Mouse (Mus musculus) heart, embryonic 12.5 days (tissue): ENCODE data around the gene Dlk2. TPM values are rescaled to one million over a fixed set of nuclear protein-coding genes. Genes with fewer than 3 reads are reported as not detected.
A peak's percentile ranks its signal among the peaks of the same experiment; 100 is the strongest.

Experiments
- ATAC-seq: fragments of 200-750 bp; cut with Nextera tagmentation; 2 replicates; pipeline ENCODE4 v1.8.0; 2017; ENCODE audit warnings: moderate TSS enrichment, moderate library complexity; ENCODE audit not compliant: insufficient number of reproducible peaks, low FRiP score
- H3K27ac ChIP-seq: fragments of 300-500 bp; sonication (generic); 2 replicates; pipeline ENCODE4 v1.5.1; 2016; ENCODE audit warnings: mild to moderate bottlenecking, moderate library complexity; ENCODE audit not compliant: poor library complexity, severe bottlenecking
- H3K27me3 ChIP-seq: fragments of 300-500 bp; sonication (generic); replicated peaks from 2 replicates; pipeline ENCODE4 v1.6.1; 2016; ENCODE audit warnings: mild to moderate bottlenecking, moderate library complexity
- H3K36me3 ChIP-seq: fragments of 300-500 bp; sonication (generic); 2 replicates; pipeline ENCODE4 v1.6.1; 2016; ENCODE audit warnings: mild to moderate bottlenecking, moderate library complexity
- H3K4me1 ChIP-seq: fragments of 300-500 bp; sonication (generic); replicated peaks from 2 replicates; pipeline ENCODE4 v1.6.1; 2016; ENCODE audit warnings: mild to moderate bottlenecking
- H3K4me2 ChIP-seq: fragments of 300-500 bp; sonication (generic); 2 replicates; pipeline ENCODE4 v1.6.1; 2016; ENCODE audit warnings: mild to moderate bottlenecking, moderate library complexity
- H3K4me3 ChIP-seq: fragments of 300-500 bp; sonication (generic); 2 replicates; pipeline ENCODE4 v1.5.1; 2016; ENCODE audit warnings: mild to moderate bottlenecking
- H3K9ac ChIP-seq: fragments of 300-500 bp; sonication (generic); 2 replicates; pipeline ENCODE4 v1.6.1; 2016; ENCODE audit warnings: mild to moderate bottlenecking, moderate library complexity
- H3K9me3 ChIP-seq: fragments of 300-500 bp; sonication (generic); replicated peaks from 2 replicates; pipeline ENCODE4 v1.6.1; 2016; ENCODE audit warnings: mild to moderate bottlenecking, moderate library complexity
- WGBS: fragments of 180-500 bp; shearing (Covaris S2); methylation state at CpG from one replicate; pipeline ENCODE4 v1.1.7; 2016; 5-methylcytosine and 5-hydroxymethylcytosine counted together
- polyA plus RNA-seq: library from polyadenylated mRNA; unstranded; fragments of >200 nt; fragmentation: Nextera tagmentation; extraction: Ambion mirVana; gene quantifications from 2 replicates; pipeline ENCODE4 v1.2.1, GENCODE M21; 2016

Dlk2 gene
- polyA plus RNA-seq, 1 experiment from 2014 or later: 0.33 TPM

DNA sequence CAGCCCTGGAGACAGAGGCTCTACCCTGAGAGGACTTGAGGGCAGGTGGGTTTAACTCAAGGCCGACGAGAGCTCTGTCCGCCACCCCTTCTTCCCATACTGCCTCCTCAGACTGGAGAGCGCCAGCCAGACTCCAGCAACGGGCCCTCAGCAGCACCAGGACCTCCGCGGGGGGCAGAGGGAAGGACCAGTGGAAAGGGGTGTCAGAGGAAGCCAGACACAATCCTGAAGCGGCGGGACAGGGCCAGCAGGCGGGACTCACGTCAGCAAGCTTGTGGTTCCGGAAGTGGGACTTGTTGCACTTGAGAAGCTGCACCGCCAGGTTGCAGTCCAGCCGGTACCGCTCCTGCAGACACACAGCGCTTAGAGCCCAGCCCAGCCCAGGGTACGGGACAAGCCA is 37.5 kb upstream of the Dlk2 start:
- no peak overlapping the region for H3K9ac ChIP-seq
- no peak overlapping the region for H3K4me2 ChIP-seq
- peaks cover 85% of the 10 kb centered on the region for H3K36me3 ChIP-seq
- H3K27ac ChIP-seq: peak overlapping the region; percentile 32; the same call in 1 of the 2 replicates
- peaks cover 23% of the 10 kb centered on the region for H3K27me3 ChIP-seq
- peaks cover under 1% of the 10 kb centered on the region for H3K4me1 ChIP-seq
- WGBS: 85% methylated on average over 17 of the region's 17 CpGs
- 0 out of 2 replicates have a peak, but pooled peaks cover 4% of the 10 kb centered on the region for H3K9me3 ChIP-seq
- ATAC-seq: no peak
- no peak overlapping the region for H3K4me3 ChIP-seq

DNA sequence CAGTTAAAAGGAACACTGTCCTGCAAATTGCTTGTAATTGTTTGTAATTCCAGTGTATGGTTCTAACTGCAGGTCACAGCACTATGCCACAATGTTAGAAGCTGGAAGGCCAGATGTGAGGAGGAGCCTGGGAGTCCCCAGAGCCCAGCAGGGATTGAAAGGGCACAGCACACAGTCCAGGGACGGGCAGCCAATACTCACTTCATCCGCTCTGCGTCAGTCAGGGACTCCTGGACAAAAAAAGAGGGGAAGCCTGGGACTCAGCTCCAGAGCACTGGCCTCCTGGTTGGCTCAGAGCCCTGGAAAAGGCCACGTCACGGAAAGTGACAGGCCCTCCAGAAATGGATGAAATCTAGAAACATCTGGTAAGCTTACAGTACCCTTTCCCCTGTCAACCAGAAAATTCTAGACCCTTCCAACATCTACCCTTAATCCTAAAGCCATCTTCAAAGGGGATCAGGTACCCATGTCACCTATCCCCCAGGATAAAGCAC is 35.0 kb upstream of the Dlk2 start:
- peaks cover 96% of the 10 kb centered on the region for H3K36me3 ChIP-seq
- ATAC-seq: no peak
- whole genome bisulfite sequencing: 90% methylated on average over 5 of the region's 5 CpGs
- no peaks in the 10 kb centered on the region for H3K27me3 ChIP-seq
- no peak overlapping the region for H3K9ac ChIP-seq
- no peak overlapping the region for H3K4me2 ChIP-seq
- no peak overlapping the region for H3K27ac ChIP-seq
- H3K4me3 ChIP-seq: no peak overlapping the region
- no peaks in the 10 kb centered on the region for H3K9me3 ChIP-seq
- H3K4me1 ChIP-seq: peaks cover 11% of the 10 kb centered on the region

DNA sequence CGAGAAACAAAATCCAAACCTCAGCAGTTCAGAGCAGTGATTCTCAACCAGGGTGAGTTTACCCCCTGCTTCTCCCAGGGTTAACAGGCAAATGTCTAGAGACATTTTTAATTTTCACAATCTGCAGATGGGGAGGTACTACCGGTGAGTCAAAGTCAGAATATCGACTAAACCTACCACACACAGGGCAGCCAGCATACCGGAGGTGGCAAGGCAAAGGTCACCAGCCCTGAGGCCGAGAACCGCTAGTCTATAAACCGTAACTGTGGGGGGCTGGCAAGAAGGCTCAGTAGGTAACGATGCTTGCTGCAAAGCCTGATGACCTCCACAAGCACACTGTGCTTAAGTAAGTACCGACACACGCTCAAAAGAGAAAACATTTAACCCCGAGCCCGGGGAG is 31.7 kb upstream of the Dlk2 start:
- Histone ChIP-seq H3K36me3 (peaks cover 82% of the 10 kb centered on the region), H3K27ac (no peak overlapping the region), H3K9ac (no peak overlapping the region), H3K27me3 (no peaks in the 10 kb centered on the region), H3K4me2 (no peak overlapping the region), H3K4me1 (peaks cover 33% of the 10 kb centered on the region), H3K9me3 (no peaks in the 10 kb centered on the region), H3K4me3 (no peak overlapping the region)
- ATAC-seq: no peak
- 87% methylated on average over 12 of the region's 12 CpGs for WGBS

DNA sequence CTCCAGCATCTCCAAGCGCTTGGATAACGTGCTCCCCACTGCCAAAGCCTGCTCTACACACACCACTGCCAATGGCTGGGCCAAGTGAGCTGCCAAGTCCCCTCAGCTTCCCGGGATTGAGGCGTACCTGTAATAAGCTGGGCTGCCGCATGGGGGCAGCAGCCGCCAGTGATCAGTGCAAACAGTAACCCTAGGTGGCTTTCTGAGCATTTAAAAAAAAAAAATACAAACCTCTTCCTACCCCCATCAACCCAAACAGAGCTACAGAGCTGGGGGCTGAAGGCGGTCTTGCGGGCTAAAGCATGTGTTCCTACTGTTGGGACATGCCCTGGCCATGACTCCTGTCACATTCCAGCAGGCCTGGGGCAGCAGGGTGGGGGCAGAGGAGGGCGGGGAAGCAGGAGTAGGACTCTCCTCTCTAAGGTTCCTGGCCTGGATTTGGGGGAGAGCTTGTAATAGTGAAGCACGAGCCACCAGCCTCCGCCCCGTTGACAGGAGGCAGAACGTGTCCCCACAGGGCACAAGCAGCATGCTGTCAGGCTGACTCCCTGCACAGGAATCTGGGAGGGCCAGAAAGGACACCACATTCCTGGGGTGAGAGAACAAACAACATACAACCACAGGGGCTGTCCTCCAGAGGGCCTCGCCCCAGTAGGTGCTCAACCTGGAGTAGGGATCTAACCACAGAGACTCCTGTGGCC is 31.2 kb upstream of the Dlk2 start:
- Histone ChIP-seq H3K9ac (no peak overlapping the region), H3K4me2 (no peak overlapping the region), H3K4me1 (peaks cover 33% of the 10 kb centered on the region), H3K4me3 (no peak overlapping the region), H3K27ac (no peak overlapping the region; the same call in 1 of the 2 replicates), H3K27me3 (no peaks in the 10 kb centered on the region), H3K36me3 (peaks cover 82% of the 10 kb centered on the region), H3K9me3 (no peaks in the 10 kb centered on the region)
- no peak for ATAC-seq
- 21% methylated on average over 14 of the region's 14 CpGs for WGBS

DNA sequence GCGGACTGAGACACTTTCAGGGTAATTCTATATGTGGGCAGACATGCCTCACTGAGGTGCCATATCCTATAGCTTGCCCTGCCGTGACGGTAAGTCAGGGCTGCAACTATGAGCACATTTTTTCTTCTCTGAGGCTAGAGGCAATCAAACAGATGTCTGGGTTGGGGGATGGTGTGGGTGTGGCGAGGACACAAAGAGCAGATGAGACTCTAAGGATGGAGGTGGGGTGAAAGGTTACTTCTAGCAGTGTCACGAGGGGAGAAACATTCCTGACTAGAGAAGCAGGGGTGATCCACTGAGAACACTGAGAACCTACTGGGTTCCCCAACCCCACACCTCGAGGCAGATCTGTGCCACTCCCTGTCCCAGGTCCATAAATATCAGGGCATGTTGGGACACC is 30.2 kb upstream of the Dlk2 start:
- Histone ChIP-seq H3K4me1 (peaks cover 36% of the 10 kb centered on the region), H3K27ac (no peak overlapping the region), H3K4me3 (no peak overlapping the region), H3K36me3 (peaks cover 82% of the 10 kb centered on the region), H3K27me3 (no peaks in the 10 kb centered on the region), H3K4me2 (no peak overlapping the region), H3K9me3 (no peaks in the 10 kb centered on the region), H3K9ac (0 out of 2 replicates have a peak overlapping the region, but pooled peaks have one; percentile 13)
- ATAC-seq: no peak
- WGBS: 71% methylated on average over 6 of the region's 6 CpGs

DNA sequence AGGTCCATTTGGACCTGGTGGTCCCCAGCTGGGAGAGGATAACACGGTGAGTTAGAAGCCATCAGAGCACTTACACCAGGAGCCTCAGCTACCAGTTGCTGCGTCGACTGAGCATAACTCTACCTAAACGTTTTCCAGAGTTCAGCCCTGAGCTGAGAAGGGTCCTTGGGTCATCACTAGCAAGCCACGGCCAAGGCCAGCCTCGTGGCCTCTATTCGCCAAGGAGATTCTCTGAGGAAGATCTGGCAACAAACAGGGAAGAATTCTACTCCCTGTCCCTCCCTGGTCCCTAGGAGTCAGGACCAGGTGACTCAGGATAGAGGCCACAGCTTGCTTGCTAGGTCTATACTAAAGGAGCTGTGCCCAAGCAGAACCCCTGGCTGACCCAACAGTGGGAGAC is 29.7 kb upstream of the Dlk2 start:
- H3K9ac ChIP-seq: no peak overlapping the region
- H3K4me3 ChIP-seq: no peak overlapping the region
- no peak overlapping the region for H3K27ac ChIP-seq
- peaks cover 81% of the 10 kb centered on the region for H3K36me3 ChIP-seq
- no peaks in the 10 kb centered on the region for H3K27me3 ChIP-seq
- H3K4me1 ChIP-seq: peaks cover 41% of the 10 kb centered on the region
- H3K4me2 ChIP-seq: no peak overlapping the region
- H3K9me3 ChIP-seq: no peaks in the 10 kb centered on the region
- WGBS: 66% methylated on average over 7 of the region's 7 CpGs
- ATAC-seq: no peak

DNA sequence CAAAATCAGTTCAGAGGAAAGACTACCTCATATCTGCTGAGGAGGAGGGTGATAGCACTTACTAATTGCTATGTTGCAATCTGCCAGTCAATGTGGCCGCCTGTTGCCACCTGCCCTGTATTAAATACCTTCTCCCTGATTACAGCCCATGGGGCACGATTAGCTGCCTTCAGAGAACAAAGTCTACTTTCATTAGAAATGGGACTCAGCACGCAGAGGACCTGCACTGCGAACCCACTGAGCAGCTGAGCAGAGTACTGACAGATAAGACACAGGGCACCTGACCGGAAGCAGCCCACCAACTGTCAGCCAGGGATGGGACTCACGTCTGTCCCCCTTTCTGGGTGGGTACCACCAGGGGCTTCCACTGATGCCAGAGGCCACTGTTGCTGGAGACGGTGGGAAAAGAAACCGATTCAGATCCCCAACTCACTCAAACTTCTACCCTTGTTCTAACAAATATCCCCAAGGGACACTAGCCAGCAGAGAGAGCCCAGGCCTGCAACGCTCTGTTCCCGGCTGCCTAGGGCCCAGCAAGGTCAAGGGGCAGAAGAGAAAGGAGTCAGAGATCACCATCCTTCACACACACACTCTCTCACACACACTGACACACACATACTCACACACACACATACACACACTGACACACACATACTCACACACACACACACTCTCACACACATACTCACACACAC is 29.0 kb upstream of the Dlk2 start:
- Histone ChIP-seq H3K27ac (no peak overlapping the region), H3K4me3 (no peak overlapping the region), H3K27me3 (no peaks in the 10 kb centered on the region), H3K4me1 (peaks cover 48% of the 10 kb centered on the region), H3K9ac (0 out of 2 replicates have a peak overlapping the region, but pooled peaks have one; percentile 46), H3K36me3 (peaks cover 79% of the 10 kb centered on the region), H3K9me3 (no peaks in the 10 kb centered on the region), H3K4me2 (no peak overlapping the region)
- WGBS: 63% methylated on average over 10 of the region's 10 CpGs
- no peak for ATAC-seq

DNA sequence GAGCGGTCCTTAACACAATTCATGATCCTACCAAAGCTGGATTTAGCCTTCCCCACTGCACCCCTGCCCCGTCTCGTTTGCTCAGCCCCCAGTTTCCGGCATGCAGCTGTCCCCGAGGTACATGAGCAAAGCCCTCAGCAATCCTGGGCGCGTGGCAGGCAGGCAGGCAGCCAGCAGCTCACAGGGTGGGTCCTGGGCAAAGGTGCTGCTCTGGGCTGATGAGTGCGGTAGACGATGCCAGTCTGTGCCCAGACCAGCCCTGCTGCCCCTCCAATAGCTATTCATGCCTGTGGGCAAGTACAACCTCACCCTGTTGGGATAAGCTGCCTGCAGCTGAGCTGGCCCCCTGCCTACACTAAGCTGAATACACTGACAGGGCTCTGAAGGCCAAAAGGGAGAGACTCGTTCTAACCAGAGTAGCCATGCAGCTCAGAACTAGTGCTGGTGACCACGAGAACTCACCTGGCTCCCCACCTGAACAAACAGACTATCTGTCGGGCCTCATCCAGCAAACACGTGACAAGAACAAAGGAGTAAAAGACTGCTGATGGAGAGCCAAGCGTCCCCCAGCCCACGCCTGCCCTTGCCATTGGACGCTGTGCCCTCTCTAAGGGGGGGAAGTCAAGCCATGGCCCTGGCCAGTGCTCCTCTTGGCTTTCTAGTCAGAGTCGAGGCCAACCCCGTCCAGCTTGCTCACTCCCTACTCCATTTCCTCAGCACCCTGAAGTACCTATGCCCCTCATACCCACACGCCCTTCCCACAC is 27.3 kb upstream of the Dlk2 start:
- Histone ChIP-seq H3K4me3 (no peak overlapping the region), H3K4me2 (no peak overlapping the region), H3K27me3 (no peaks in the 10 kb centered on the region), H3K9ac (no peak overlapping the region), H3K27ac (no peak overlapping the region), H3K9me3 (no peaks in the 10 kb centered on the region), H3K36me3 (peaks cover 74% of the 10 kb centered on the region), H3K4me1 (peaks cover 64% of the 10 kb centered on the region)
- WGBS: 85% methylated on average over 19 of the region's 19 CpGs
- ATAC-seq: no peak

DNA sequence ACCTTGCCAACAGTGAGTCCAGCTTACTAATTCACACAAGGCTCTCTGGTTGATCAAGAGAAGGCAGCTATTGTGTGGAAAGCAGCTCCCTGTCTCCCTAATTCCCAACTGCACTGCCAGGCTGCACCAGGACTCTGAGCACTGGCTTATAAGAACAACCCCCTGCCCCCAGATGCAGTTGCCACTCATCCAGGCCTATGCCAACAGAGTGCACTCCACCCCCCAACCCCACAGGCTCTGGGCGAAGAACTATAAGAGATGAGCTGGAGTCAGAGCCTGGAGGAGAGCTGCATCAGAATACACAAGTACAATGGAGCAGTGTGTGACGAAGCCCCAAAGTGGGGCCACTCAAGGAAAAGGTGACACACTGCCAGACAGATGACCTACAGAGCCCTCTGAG is 25.2 kb upstream of the Dlk2 start:
- ATAC-seq: no peak
- no peak overlapping the region for H3K4me2 ChIP-seq
- 76% methylated on average over 2 of the region's 2 CpGs for WGBS
- H3K27me3 ChIP-seq: no peaks in the 10 kb centered on the region
- H3K9ac ChIP-seq: no peak overlapping the region
- H3K36me3 ChIP-seq: peaks cover 64% of the 10 kb centered on the region
- H3K4me3 ChIP-seq: no peak overlapping the region
- no peak overlapping the region for H3K27ac ChIP-seq
- H3K4me1 ChIP-seq: peaks cover 61% of the 10 kb centered on the region
- H3K9me3 ChIP-seq: no peaks in the 10 kb centered on the region

DNA sequence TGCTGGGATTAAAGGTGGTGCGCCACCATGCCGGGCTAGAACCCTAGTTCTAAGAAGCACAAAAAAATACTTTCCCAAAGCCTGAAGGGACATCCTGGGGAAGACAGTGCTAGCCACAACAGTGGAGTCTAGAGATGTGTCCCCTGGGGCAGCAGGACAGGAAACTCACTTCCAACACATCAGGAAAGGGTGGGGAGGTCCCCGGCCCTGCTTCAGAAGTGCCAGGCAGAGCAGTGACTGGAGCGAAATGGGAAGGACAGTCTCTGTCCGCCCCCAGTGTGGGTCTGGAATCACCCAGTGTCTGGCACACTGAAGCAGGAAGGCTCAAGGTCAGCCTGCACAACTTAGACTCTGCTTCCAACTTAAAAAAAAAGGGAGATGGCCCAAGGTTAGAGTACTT is 24.5 kb upstream of the Dlk2 start:
- no peak overlapping the region for H3K4me3 ChIP-seq
- ATAC-seq: no peak
- no peaks in the 10 kb centered on the region for H3K27me3 ChIP-seq
- H3K9ac ChIP-seq: no peak overlapping the region
- peaks cover 63% of the 10 kb centered on the region for H3K36me3 ChIP-seq
- 69% methylated on average over 5 of the region's 5 CpGs for WGBS
- no peak overlapping the region; the same call in 1 of the 2 replicates for H3K27ac ChIP-seq
- H3K4me2 ChIP-seq: no peak overlapping the region
- no peaks in the 10 kb centered on the region for H3K9me3 ChIP-seq
- peaks cover 66% of the 10 kb centered on the region for H3K4me1 ChIP-seq

DNA sequence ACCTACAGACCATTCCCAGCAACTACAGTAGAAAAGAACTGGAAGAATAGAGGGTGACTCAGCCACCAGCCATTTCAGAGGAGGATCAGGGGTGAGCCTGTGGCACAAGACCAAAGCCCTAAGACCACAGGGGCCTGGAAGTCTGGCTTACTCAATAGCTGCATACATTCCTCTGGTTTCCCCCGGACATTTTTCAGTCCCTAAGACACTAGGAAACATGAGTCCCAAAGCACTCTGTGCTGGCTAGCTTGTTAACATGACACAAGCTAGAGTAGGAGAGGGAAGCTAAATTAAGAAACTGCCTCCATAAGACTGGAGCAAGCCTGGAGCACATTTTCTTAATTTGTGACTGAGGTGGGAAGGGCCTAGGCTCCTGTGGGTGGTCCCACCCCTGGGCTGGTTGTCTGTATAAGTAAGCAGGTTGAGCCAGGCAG is 23.4 kb upstream of the Dlk2 start:
- H3K9ac ChIP-seq: peak overlapping the region; percentile 29; the same call in 1 of the 2 replicates
- no peaks in the 10 kb centered on the region for H3K27me3 ChIP-seq
- H3K27ac ChIP-seq: peak overlapping the region; percentile 69
- H3K4me1 ChIP-seq: peaks cover 64% of the 10 kb centered on the region
- peaks cover 71% of the 10 kb centered on the region for H3K36me3 ChIP-seq
- no peaks in the 10 kb centered on the region for H3K9me3 ChIP-seq
- WGBS: 38% methylated on average over 1 of the region's 1 CpGs
- H3K4me2 ChIP-seq: no peak overlapping the region
- no peak overlapping the region for H3K4me3 ChIP-seq
- ATAC-seq: no peak
